Mouse (Mus musculus) kidney, postnatal 36 days (tissue): Measurements from ENCODE around the gene Ap2s1.
A peak's percentile ranks its signal among the peaks of the same experiment; 100 is the strongest.

Experiments used
- DNase-seq, 2 experiments: peaks; one replicate each; pipeline ENCODE4 v3.0.0; 2021 to 2022; ENCODE audit warnings: mixed read lengths in 2 of 2

Gene Ap2s1

GRCm38 (mm10) chr7:16755362-16756017, 17.3 kb downstream of the Ap2s1 start:
- DNase-seq, result peak; percentile 49 to 50

- no peak for DNase-seq
Measured at GRCm38 (mm10) chr7:16758872-16759574, 20.8 kb downstream of the Ap2s1 start.

GRCm38 (mm10) chr7:16760292-16760691, 22.1 kb downstream of the Ap2s1 start:
- peak; percentile 46 to 60 for DNase-seq

GRCm38 (mm10) chr7:16761005-16761481, 22.8 kb downstream of the Ap2s1 start:
- peak; percentile 64 to 73 for DNase-seq

GRCm38 (mm10) chr7:16761630-16762029, 23.4 kb downstream of the Ap2s1 start:
- DNase-seq, result no peak

GRCm38 (mm10) chr7:16763463-16764218, 25.4 kb downstream of the Ap2s1 start:
- DNase-seq, result no peak

- no peak for DNase-seq
Measured at GRCm38 (mm10) chr7:16766443-16766842, 28.2 kb downstream of the Ap2s1 start.

- DNase-seq, result peak; percentile 43 to 56
Measured at GRCm38 (mm10) chr7:16775888-16776287, 37.7 kb downstream of the Ap2s1 start.

- DNase-seq, result peak; percentile 60 to 78
Measured at GRCm38 (mm10) chr7:16780076-16780475, 41.9 kb downstream of the Ap2s1 start.

- peak; percentile 93 to 95 for DNase-seq
Measured at GRCm38 (mm10) chr7:16780825-16781554, 42.8 kb downstream of the Ap2s1 start, which contains the start of gene Slc1a5. TSS of gene Slc1a5 (plus strand) at chr7:16781340.

GRCm38 (mm10) chr7:16781555-16781815, 43.3 kb downstream of the Ap2s1 start:
- DNase-seq, result no peak

- DNase-seq, result peak; percentile 19 to 48
Measured at GRCm38 (mm10) chr7:16781816-16782554, 43.8 kb downstream of the Ap2s1 start.

GRCm38 (mm10) chr7:16782555-16783125, 44.4 kb downstream of the Ap2s1 start:
- DNase-seq, result peak in 1 of 2 experiments; percentile 11

GRCm38 (mm10) chr7:16783224-16783688, 45.0 kb downstream of the Ap2s1 start:
- peak; percentile 8 to 13 for DNase-seq

- peak; percentile 88 to 89 for DNase-seq
Measured at GRCm38 (mm10) chr7:16783758-16784415, 45.7 kb downstream of the Ap2s1 start.

GRCm38 (mm10) chr7:16784498-16784976, 46.3 kb downstream of the Ap2s1 start:
- DNase-seq, result peak; percentile 70 to 75

GRCm38 (mm10) chr7:16785541-16786083, 47.4 kb downstream of the Ap2s1 start:
- DNase-seq, result no peak

GRCm38 (mm10) chr7:16792316-16792715, 54.1 kb downstream of the Ap2s1 start:
- no peak for DNase-seq

- no peak for DNase-seq
Measured at GRCm38 (mm10) chr7:16793010-16793725, 55.0 kb downstream of the Ap2s1 start.

- DNase-seq, result no peak
Measured at GRCm38 (mm10) chr7:16794886-16795285, 56.7 kb downstream of the Ap2s1 start.
